In genomic region chr1:130876931-130877509, GRCm38 (mm10) we compare ENCODE assay signal across 8 mouse cellular contexts. TPM values are rescaled to one million over a fixed set of nuclear protein-coding genes. Genes with fewer than 3 reads are reported as not detected.
DNase-seq lines count a peak whose midpoint lies in the region; ATAC-seq and TF ChIP-seq lines count a peak whose summit lies in the region.

No protein-coding gene starts in this region.

- H3K4me2 ChIP-seq in kidney, embryonic 14.5 days (replicated peaks; ENCODE audit: low read depth, low read length) = no peak overlapping the region

- no peaks in the 10 kb centered on the region for H3K36me3 ChIP-seq in kidney, embryonic 14.5 days (ENCODE audit: control insufficient read depth, insufficient read depth, low read length)
- H3K36me3 ChIP-seq in ES-E14 (ENCODE audit: control insufficient read depth, insufficient read depth, low read length, poor library complexity, severe bottlenecking) = no peaks in the 10 kb centered on the region

- WGBS in kidney, embryonic 14.5 days = 20% methylated on average over 3 of the region's 3 CpGs

- H3K4me1 ChIP-seq in kidney, embryonic 14.5 days (ENCODE audit: control insufficient read depth, insufficient read depth, low read length) = no peaks in the 10 kb centered on the region
- H3K4me1 ChIP-seq in ES-E14 (ENCODE audit: control insufficient read depth in 2 of 2, insufficient read depth in 2 of 2, low read length in 2 of 2, poor library complexity in 1 of 2) = no peaks in the 10 kb centered on the region

- H3K27ac ChIP-seq in kidney, embryonic 14.5 days (ENCODE audit: low read depth, low read length) = no peak overlapping the region
- H3K27ac ChIP-seq in ES-E14 (ENCODE audit: insufficient read depth, low read depth, low read length, poor library complexity, severe bottlenecking) = no peak overlapping the region

- no peaks in the 10 kb centered on the region for H3K9me3 ChIP-seq in kidney, embryonic 14.5 days (ENCODE audit: control insufficient read depth, low read length)
- no peaks in the 10 kb centered on the region for H3K9me3 ChIP-seq in ES-E14 (ENCODE audit: control insufficient read depth, insufficient read depth, low read depth, low read length)

- in situ Hi-C loops in ES-E14 (cut with MboI; ENCODE audit: low sequenced_read_pairs in 2 of 2, unreplicated experiment in 2 of 2) = loop anchor here (10.0 to 25.0 kb wide), 3 partner anchors 178 to 385 kb away; no protein-coding TSS in a partner anchor

- peaks cover 15% of the 10 kb centered on the region for H3K27me3 ChIP-seq in kidney, embryonic 14.5 days (ENCODE audit: control insufficient read depth, insufficient read depth, low read length)

- DNase-seq in kidney, postnatal 10 days = peak; percentile 69
- DNase-seq in ES-E14 (ENCODE audit: low read depth, low spot score) = peak; percentile 54
- peak; percentile 86 for DNase-seq in brain, adult 2 months (ENCODE audit: low read depth, low spot score)
- DNase-seq in left cerebral cortex, postnatal 25 days (ENCODE audit: low spot score in 2 of 2) = peak; percentile 76 to 79
- peak; percentile 13 for DNase-seq in right cerebral cortex, postnatal 25 days

- H3K4me3 ChIP-seq in kidney, embryonic 14.5 days (ENCODE audit: low read length) = no peak overlapping the region
- H3K4me3 ChIP-seq in ES-E14 (ENCODE audit: insufficient read depth in 1 of 2, low read depth in 1 of 2, low read length in 2 of 2, poor library complexity in 1 of 2, severe bottlenecking in 1 of 2) = no peak overlapping the region

- H3K9ac ChIP-seq in kidney, embryonic 14.5 days (ENCODE audit: low read depth, low read length) = no peak overlapping the region
- H3K9ac ChIP-seq in ES-E14 (ENCODE audit: insufficient read depth, low read depth, low read length, poor library complexity, severe bottlenecking) = no peak overlapping the region

- ATAC-seq in kidney, embryonic 14.5 days (ENCODE audit: low FRiP score, low TSS enrichment) = no peak
- ATAC-seq in frontal cortex, adult (ENCODE audit: low TSS enrichment) = peak; percentile 69
- no peak for ATAC-seq in activated CD4-positive, CD25-positive, alpha-beta regulatory T cell, adult 4 months

- intact Hi-C loops in left cerebral cortex, postnatal 25 days (cut with DNase I) = loop anchor here (1.0 to 5.0 kb wide), 3 partner anchors 85 to 390 kb away; no protein-coding TSS in a partner anchor

TF ChIP-seq in ES-E14, 5 proteins besides CTCF, POLR2A, EP300 and RAD21:
- TF ChIP-seq MAFK (IDR thresholded peaks at IDR 0.05; ENCODE audit: insufficient read depth, low read depth, low read length) (no peak), HCFC1 (IDR thresholded peaks at IDR 0.05; ENCODE audit: borderline replicate concordance, insufficient read depth, low read length) (no peak), CHD2 (IDR thresholded peaks at IDR 0.05; ENCODE audit: low read depth, low read length) (no peak), ZC3H11A (IDR thresholded peaks at IDR 0.05; ENCODE audit: borderline replicate concordance, low read depth, low read length) (no peak; the same call in 1 of the 2 replicates), ZNF384 (IDR thresholded peaks at IDR 0.05; ENCODE audit: low read depth, low read length) (no peak)

RNA-seq across cellular contexts. Expression of gene Il24, which starts 10.2 kb away (rescaled TPM):
- polyA plus RNA-seq in kidney, embryonic 14.5 days (2014; fragmentation: Nextera tagmentation; extraction: Ambion mirVana) = not detected in 2 replicates
- total RNA-seq in ES-E14 (2012; rRNA removed) = 0.48 and 1.9 TPM in 2 replicates
- total RNA-seq in left cerebral cortex, postnatal 25 days (2021) = not detected
- polyA plus RNA-seq in activated CD4-positive, CD25-positive, alpha-beta regulatory T cell, adult 4 months (2017; shearing (Covaris generic)) = not detected

RNA-seq across cellular contexts. Expression of gene Fcmr, which starts 11.6 kb away (rescaled TPM):
- polyA plus RNA-seq in kidney, embryonic 14.5 days (2014; fragmentation: Nextera tagmentation; extraction: Ambion mirVana) = not detected in 2 replicates
- not detected in 2 replicates for total RNA-seq in ES-E14 (2012; rRNA removed)
- total RNA-seq in left cerebral cortex, postnatal 25 days (2021) = not detected
- 1 to 10 TPM in 1 of 2 experiments, under 1 TPM in 1; 0.56 to 6.0 TPM for polyA plus RNA-seq in activated CD4-positive, CD25-positive, alpha-beta regulatory T cell, adult 4 months (2017; shearing (Covaris generic))

RNA-seq across cellular contexts. Expression of gene Il20, which starts 34.2 kb away (rescaled TPM):
- polyA plus RNA-seq in kidney, embryonic 14.5 days (2014; fragmentation: Nextera tagmentation; extraction: Ambion mirVana) = not detected in 2 replicates
- total RNA-seq in ES-E14 (2012; rRNA removed) = not detected in 2 replicates
- total RNA-seq in left cerebral cortex, postnatal 25 days (2021) = not detected
- polyA plus RNA-seq in activated CD4-positive, CD25-positive, alpha-beta regulatory T cell, adult 4 months (2017; shearing (Covaris generic)) = not detected

RNA-seq across cellular contexts. Expression of gene Pigr, which starts 50.5 kb away (rescaled TPM):
- polyA plus RNA-seq in kidney, embryonic 14.5 days (2014; fragmentation: Nextera tagmentation; extraction: Ambion mirVana) = not detected in 2 replicates
- 0.04 TPM in 1 of 2 replicates, not detected in the other for total RNA-seq in ES-E14 (2012; rRNA removed)
- not detected for total RNA-seq in left cerebral cortex, postnatal 25 days (2021)
- under 1 TPM in 1 of 2 experiments, not detected in 1; 0.19 TPM for polyA plus RNA-seq in activated CD4-positive, CD25-positive, alpha-beta regulatory T cell, adult 4 months (2017; shearing (Covaris generic))

Comparison
In these comparisons a context has a peak if more than half of its experiments do, and no peak if none do; other contexts are left out.
1. DNase-seq: peak in every context shown above with its lines; median percentile 86 in brain, adult 2 months; 78 in left cerebral cortex, postnatal 25 days; 69 in kidney, postnatal 10 days; 54 in ES-E14; 13 in right cerebral cortex, postnatal 25 days.